Mouse (Mus musculus): Measurements from ENCODE around the gene Nav2. TPM values are rescaled to one million over a fixed set of nuclear protein-coding genes. Genes with fewer than 3 reads are reported as not detected.

Gene Nav2
- total and polyA plus RNA-seq, 3 experiments: 1.0 TPM; not detected in 2

DNA sequence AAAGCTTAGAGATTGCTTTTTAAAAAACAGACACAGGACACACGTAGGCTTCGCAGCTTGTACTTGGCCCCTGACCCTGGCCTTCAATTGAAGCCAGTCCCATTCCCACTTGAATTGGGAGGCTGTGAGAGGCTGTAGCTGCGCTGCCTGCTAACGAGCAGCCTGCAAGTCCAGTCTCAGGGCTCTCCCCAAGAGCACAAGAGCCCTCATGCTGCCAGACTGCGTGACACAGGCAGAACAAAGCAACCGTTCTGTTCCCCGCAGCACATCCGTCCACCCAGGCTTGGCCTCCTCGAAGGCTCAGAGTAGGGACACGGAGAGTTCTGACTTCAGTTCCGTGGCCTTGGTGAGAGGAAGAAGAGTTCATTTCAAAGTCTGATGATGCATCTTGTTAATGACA lies 587.6 kb downstream of the Nav2 start:
- TF ChIP-seq GATA1 (IDR thresholded peaks at IDR 0.05; ENCODE audit: borderline replicate concordance, low read length) (no peak), TAL1 (conservative IDR thresholded peaks at IDR 0.05; ENCODE audit: low read depth, low read length) (no peak), CTCF (IDR thresholded peaks at IDR 0.05; ENCODE audit: low read depth, low read length) (no peak), POLR2AphosphoS5 (IDR thresholded peaks at IDR 0.05; ENCODE audit: insufficient replicate concordance, low read depth, low read length) (no peak), GATA2 (IDR thresholded peaks at IDR 0.05; ENCODE audit: borderline replicate concordance, low read depth, low read length) (no peak)
- DNase-seq (ENCODE audit: low spot score) (no peak), ATAC-seq (ENCODE audit: extremely low read depth, insufficient number of reproducible peaks, low FRiP score, poor library complexity, severe bottlenecking) (no peak)
- H3K27me3 ChIP-seq (ENCODE audit: insufficient read depth, low read length): no peaks in the 10 kb centered on the region
- no peaks in the 10 kb centered on the region for H3K36me3 ChIP-seq (replicated peaks)
- no peak overlapping the region for H3K4me3 ChIP-seq (ENCODE audit: low read depth, low read length)
- peaks cover 71% of the 10 kb centered on the region for H3K9me3 ChIP-seq (replicated peaks)
- no peaks in the 10 kb centered on the region for H3K4me1 ChIP-seq (ENCODE audit: insufficient read depth, low read depth, low read length)

DNA sequence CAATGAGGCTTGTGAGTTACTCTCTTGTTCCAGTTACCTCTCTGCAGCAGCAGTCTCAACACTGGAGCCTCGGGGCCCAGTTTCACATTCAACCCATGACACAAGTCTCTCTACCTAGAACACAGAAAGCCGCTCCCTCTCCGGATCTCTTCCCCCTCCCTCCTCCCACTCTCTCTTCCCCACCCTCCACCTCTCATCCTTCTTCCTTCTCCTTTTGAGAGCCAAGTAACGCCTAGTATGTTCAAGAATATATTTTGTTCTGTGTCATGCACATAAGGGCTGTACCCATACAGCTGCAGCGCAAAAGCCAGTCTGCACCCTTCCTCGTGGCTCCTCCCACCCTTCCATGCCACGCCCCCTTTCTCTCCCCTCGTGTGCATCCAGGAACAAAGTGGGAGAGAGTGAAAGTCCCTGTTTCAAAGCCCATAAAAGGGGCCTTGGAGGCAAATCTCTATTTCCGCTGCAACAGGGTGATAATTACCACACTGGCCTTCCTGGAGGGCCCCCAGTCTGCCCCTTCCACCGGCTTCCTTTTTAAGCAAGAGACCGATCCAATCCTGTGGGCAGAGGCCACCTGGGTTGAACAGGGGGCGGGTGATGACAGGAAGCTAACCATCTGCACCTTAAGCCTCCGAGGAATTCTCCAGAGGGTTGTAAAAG lies 588.4 kb downstream of the Nav2 start:
- TF ChIP-seq GATA2 (IDR thresholded peaks at IDR 0.05; ENCODE audit: borderline replicate concordance, low read depth, low read length) (no peak), GATA1 (IDR thresholded peaks at IDR 0.05; ENCODE audit: borderline replicate concordance, low read length) (no peak), POLR2AphosphoS5 (IDR thresholded peaks at IDR 0.05; ENCODE audit: insufficient replicate concordance, low read depth, low read length) (no peak), CTCF (IDR thresholded peaks at IDR 0.05; ENCODE audit: low read depth, low read length) (no peak), TAL1 (conservative IDR thresholded peaks at IDR 0.05; ENCODE audit: low read depth, low read length) (no peak)
- H3K36me3 ChIP-seq (replicated peaks): no peaks in the 10 kb centered on the region
- H3K27me3 ChIP-seq (ENCODE audit: insufficient read depth, low read length): no peaks in the 10 kb centered on the region
- H3K4me3 ChIP-seq (ENCODE audit: low read depth, low read length): no peak overlapping the region
- ATAC-seq (ENCODE audit: extremely low read depth, insufficient number of reproducible peaks, low FRiP score, poor library complexity, severe bottlenecking) (no peak), DNase-seq (ENCODE audit: low spot score) (no peak)
- H3K9me3 ChIP-seq (replicated peaks): peaks cover 71% of the 10 kb centered on the region
- H3K4me1 ChIP-seq (ENCODE audit: insufficient read depth, low read depth, low read length): no peaks in the 10 kb centered on the region

DNA sequence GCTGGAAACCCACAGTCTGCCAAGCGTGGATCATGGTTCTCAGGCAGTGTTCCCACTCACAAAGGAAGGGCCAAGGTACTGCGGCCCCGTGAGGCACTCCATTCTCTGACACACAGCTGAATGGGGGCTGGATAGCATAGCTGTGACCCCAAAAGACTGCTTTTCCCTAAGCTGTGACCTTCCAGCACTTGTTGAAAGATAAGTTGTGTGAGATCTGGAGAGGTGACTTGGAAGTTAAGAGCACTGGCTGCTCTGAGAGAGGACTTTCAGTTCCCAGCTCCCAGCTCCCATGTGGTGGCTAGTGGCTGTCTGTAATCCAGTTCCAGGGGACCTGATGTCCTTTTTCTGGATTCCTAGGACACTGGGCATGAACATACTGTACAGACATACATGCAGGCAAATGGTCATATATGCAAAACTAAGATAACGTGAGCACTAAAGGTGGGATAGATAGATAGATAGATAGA lies 588.9 kb downstream of the Nav2 start:
- H3K4me1 ChIP-seq (ENCODE audit: insufficient read depth, low read depth, low read length): no peaks in the 10 kb centered on the region
- DNase-seq (ENCODE audit: low spot score) (no peak), ATAC-seq (ENCODE audit: extremely low read depth, insufficient number of reproducible peaks, low FRiP score, poor library complexity, severe bottlenecking) (no peak)
- TF ChIP-seq GATA2 (IDR thresholded peaks at IDR 0.05; ENCODE audit: borderline replicate concordance, low read depth, low read length): no peak
- TF ChIP-seq TAL1 (conservative IDR thresholded peaks at IDR 0.05; ENCODE audit: low read depth, low read length): no peak
- no peak for TF ChIP-seq GATA1 (IDR thresholded peaks at IDR 0.05; ENCODE audit: borderline replicate concordance, low read length)
- TF ChIP-seq POLR2AphosphoS5 (IDR thresholded peaks at IDR 0.05; ENCODE audit: insufficient replicate concordance, low read depth, low read length): no peak
- TF ChIP-seq CTCF (IDR thresholded peaks at IDR 0.05; ENCODE audit: low read depth, low read length): no peak
- no peaks in the 10 kb centered on the region for H3K27me3 ChIP-seq (ENCODE audit: insufficient read depth, low read length)
- no peaks in the 10 kb centered on the region for H3K36me3 ChIP-seq (replicated peaks)
- H3K9me3 ChIP-seq (replicated peaks): peaks cover 72% of the 10 kb centered on the region
- no peak overlapping the region for H3K4me3 ChIP-seq (ENCODE audit: low read depth, low read length)

DNA sequence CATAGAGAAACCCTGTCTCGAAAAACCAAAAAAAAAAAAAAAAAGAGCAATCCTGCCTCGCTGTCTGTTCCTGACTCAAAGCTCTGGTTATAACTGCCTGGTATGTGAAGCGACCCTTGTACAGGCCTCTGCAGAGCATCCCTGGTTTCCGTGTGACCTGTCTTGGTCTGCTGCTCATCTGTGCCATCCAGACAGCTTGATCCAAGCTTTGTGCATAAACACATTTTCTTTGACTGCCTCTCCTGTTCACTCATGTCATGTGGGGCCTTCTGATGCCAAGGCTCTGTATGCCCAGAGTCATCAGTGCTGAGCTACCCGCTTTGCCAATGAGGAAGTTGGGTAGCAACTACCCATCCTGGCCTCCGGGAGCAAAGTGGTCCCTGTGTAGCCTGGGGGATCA lies 591.1 kb downstream of the Nav2 start:
- H3K4me1 ChIP-seq (ENCODE audit: insufficient read depth, low read depth, low read length): no peaks in the 10 kb centered on the region
- H3K36me3 ChIP-seq (replicated peaks): no peaks in the 10 kb centered on the region
- TF ChIP-seq TAL1 (conservative IDR thresholded peaks at IDR 0.05; ENCODE audit: low read depth, low read length): no peak
- TF ChIP-seq CTCF (IDR thresholded peaks at IDR 0.05; ENCODE audit: low read depth, low read length): no peak
- TF ChIP-seq POLR2AphosphoS5 (IDR thresholded peaks at IDR 0.05; ENCODE audit: insufficient replicate concordance, low read depth, low read length): no peak
- no peak for TF ChIP-seq GATA2 (IDR thresholded peaks at IDR 0.05; ENCODE audit: borderline replicate concordance, low read depth, low read length)
- TF ChIP-seq GATA1 (IDR thresholded peaks at IDR 0.05; ENCODE audit: borderline replicate concordance, low read length): no peak
- ATAC-seq (ENCODE audit: extremely low read depth, insufficient number of reproducible peaks, low FRiP score, poor library complexity, severe bottlenecking): no peak
- peaks cover 84% of the 10 kb centered on the region for H3K9me3 ChIP-seq (replicated peaks)
- H3K4me3 ChIP-seq (ENCODE audit: low read depth, low read length): no peak overlapping the region
- no peak for DNase-seq (ENCODE audit: low spot score)
- no peaks in the 10 kb centered on the region for H3K27me3 ChIP-seq (ENCODE audit: insufficient read depth, low read length)

DNA sequence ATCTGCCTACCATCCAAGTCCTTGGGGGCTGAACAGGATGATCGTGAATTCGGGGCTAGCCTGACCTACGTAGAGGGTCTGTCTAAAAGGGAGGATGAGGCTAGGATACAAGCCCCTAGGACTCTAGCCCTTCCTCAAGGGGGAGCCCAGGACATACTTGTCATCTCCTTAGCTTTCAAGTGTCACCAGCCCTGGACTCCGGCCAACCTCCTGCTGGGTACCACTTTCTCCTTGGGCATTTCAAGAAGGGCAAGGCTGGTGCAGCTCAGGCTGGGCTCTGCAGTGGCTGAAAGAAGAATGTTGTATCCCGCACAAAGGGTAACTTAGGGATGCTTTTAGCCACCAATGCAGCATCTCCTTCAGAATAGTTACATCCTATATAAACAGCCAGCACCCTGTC lies 592.4 kb downstream of the Nav2 start:
- no peaks in the 10 kb centered on the region for H3K36me3 ChIP-seq (replicated peaks)
- TF ChIP-seq GATA2 (IDR thresholded peaks at IDR 0.05; ENCODE audit: borderline replicate concordance, low read depth, low read length) (no peak), POLR2AphosphoS5 (IDR thresholded peaks at IDR 0.05; ENCODE audit: insufficient replicate concordance, low read depth, low read length) (no peak), GATA1 (IDR thresholded peaks at IDR 0.05; ENCODE audit: borderline replicate concordance, low read length) (no peak), CTCF (IDR thresholded peaks at IDR 0.05; ENCODE audit: low read depth, low read length) (no peak), TAL1 (conservative IDR thresholded peaks at IDR 0.05; ENCODE audit: low read depth, low read length) (no peak)
- DNase-seq (ENCODE audit: low spot score) (no peak), ATAC-seq (ENCODE audit: extremely low read depth, insufficient number of reproducible peaks, low FRiP score, poor library complexity, severe bottlenecking) (no peak)
- peaks cover 86% of the 10 kb centered on the region for H3K9me3 ChIP-seq (replicated peaks)
- no peaks in the 10 kb centered on the region for H3K4me1 ChIP-seq (ENCODE audit: insufficient read depth, low read depth, low read length)
- no peaks in the 10 kb centered on the region for H3K27me3 ChIP-seq (ENCODE audit: insufficient read depth, low read length)
- no peak overlapping the region for H3K4me3 ChIP-seq (ENCODE audit: low read depth, low read length)

DNA sequence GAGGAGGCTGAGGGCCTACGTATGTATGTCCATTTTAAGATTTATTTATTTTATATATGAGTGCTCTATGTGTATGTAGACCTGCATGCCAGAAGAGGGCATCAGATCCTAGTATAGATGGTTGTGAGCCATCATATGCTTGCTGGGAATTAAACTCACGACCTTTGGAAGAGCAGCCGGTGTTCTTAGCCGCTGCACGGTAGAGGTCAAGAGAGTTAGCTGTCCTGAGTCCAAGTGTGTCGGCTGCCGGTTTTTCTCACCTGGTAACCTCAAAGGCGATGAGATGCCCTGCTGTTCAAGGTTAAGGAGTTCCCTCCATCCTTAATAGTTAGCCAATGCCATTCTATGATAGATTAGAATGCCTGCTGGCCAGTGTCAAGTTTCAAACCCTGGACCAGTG lies 594.9 kb downstream of the Nav2 start:
- Histone ChIP-seq H3K27me3 (ENCODE audit: insufficient read depth, low read length) (no peaks in the 10 kb centered on the region), H3K4me3 (ENCODE audit: low read depth, low read length) (no peak overlapping the region), H3K9me3 (replicated peaks) (peaks cover 87% of the 10 kb centered on the region), H3K36me3 (replicated peaks) (no peaks in the 10 kb centered on the region), H3K4me1 (ENCODE audit: insufficient read depth, low read depth, low read length) (no peaks in the 10 kb centered on the region)
- DNase-seq (ENCODE audit: low spot score) (no peak), ATAC-seq (ENCODE audit: extremely low read depth, insufficient number of reproducible peaks, low FRiP score, poor library complexity, severe bottlenecking) (no peak)
- TF ChIP-seq TAL1 (conservative IDR thresholded peaks at IDR 0.05; ENCODE audit: low read depth, low read length) (no peak), GATA2 (IDR thresholded peaks at IDR 0.05; ENCODE audit: borderline replicate concordance, low read depth, low read length) (no peak), GATA1 (IDR thresholded peaks at IDR 0.05; ENCODE audit: borderline replicate concordance, low read length) (no peak), CTCF (IDR thresholded peaks at IDR 0.05; ENCODE audit: low read depth, low read length) (no peak), POLR2AphosphoS5 (IDR thresholded peaks at IDR 0.05; ENCODE audit: insufficient replicate concordance, low read depth, low read length) (no peak)
